Mouse (Mus musculus) frontal cortex, postnatal 25 days (tissue): ENCODE data around the gene Catsper3.

Experiments used
- DNase-seq, 2 experiments: peaks; one replicate each; pipeline ENCODE4 v3.0.0; 2022; ENCODE audit warnings: low spot score in 2 of 2

Gene Catsper3

DNA sequence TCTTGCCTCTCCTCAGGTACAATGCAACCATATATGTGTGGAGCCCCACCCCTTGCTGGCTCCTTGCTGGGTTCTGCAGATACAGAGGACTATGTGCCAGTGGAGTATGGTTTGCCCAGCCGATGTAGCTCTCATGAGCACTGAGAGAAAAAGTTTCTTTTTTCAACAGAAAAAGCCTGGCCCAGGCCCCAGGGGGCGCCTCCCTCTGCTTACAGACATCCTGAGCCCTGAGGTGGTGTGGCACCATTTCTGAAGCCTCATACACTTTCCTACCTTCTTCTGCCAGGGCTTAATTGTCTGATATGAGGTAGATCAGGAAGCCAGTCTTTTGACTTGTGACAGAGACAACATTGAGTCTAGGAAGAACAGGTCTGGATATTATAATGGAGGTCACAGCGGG, 67.8 kb downstream of the Catsper3 start:
- no peak for DNase-seq

DNA sequence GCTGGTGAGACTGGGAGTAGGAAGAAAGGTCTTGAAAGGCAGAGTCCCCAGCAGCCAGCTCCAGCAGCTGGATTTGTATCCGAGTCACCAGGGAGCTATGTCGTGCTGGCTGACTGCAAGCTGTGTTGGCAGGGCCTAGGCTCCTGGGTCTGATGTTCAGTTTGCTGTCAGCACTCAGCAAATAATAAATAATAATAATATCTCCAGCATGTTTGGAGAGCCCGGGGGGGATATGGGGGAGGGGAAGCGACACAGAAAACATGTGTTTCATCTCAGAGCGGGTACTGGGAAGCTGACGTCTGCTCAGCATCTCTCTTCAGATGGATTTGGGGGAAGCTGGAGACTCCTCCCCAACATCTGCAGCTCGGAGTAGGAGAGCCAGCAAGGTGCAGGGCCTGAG, 71.4 kb downstream of the Catsper3 start:
- no peak for DNase-seq

DNA sequence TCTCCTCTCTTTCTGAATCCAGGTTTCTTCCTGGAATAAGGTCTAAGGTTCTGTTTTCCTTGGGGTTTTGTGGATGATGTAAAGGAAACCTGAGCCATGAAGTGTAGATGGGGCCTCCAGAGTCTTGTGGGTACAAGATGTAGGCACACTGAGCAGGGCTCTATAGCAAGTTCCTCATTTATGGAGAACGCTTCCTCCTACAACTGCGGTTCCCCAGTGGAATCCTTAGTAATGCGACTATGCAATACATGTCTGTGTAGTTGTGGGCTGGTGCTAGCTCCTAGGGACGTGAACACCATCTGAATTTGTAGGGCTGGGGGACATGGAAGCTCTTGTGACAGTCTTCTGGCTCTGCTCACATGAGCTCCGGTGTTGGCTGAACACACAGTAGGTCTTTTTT, 74.1 kb downstream of the Catsper3 start:
- DNase-seq, result no peak
